Mouse (Mus musculus) liver, embryonic 11.5 days (tissue): ENCODE measurements at regions not wholly inside any gene's neighbourhood (a gene's known extent, or its start where the extent isn't known, plus 50 kb on each side); places are given as distances from the start of the nearest gene placed in this dataset.
"Not testable (repeated sequence)": the region's sequence is repeated elsewhere in the genome, so short reads cannot be mapped to it uniquely, and the experiment has no call there.

Experiments
- ATAC-seq: fragments of 200-750 bp; cut with Nextera tagmentation; replicated peaks from 2 replicates; pipeline ENCODE4 v1.8.0; 2017; ENCODE audit warnings: moderate number of reproducible peaks, mild to moderate bottlenecking, moderate TSS enrichment, moderate library complexity; ENCODE audit not compliant: low FRiP score
- DNase-seq: peaks from one replicate; pipeline ENCODE4 v3.0.0-alpha.2; 2017; ENCODE audit warnings: low spot score
- H3K27ac ChIP-seq: fragments of 300-500 bp; sonication (generic); 2 replicates; pipeline ENCODE4 v1.5.1; 2014; ENCODE audit warnings: mild to moderate bottlenecking, low read depth, low read length, control low read depth
- H3K27me3 ChIP-seq: fragments of 300-500 bp; sonication (generic); replicated peaks from 2 replicates; pipeline ENCODE4 v1.6.1; 2014; ENCODE audit warnings: low read length, mixed read lengths; ENCODE audit not compliant: control insufficient read depth, insufficient read depth
- H3K36me3 ChIP-seq: fragments of 300-500 bp; sonication (generic); 2 replicates; pipeline ENCODE4 v1.6.1; 2014; ENCODE audit warnings: mild to moderate bottlenecking, low read length, moderate library complexity, mixed read lengths; ENCODE audit not compliant: control insufficient read depth, insufficient read depth
- H3K4me1 ChIP-seq: fragments of 300-500 bp; sonication (generic); replicated peaks from 2 replicates; pipeline ENCODE4 v1.6.1; 2014; ENCODE audit warnings: low read length, mixed read lengths; ENCODE audit not compliant: control insufficient read depth, insufficient read depth
- H3K4me2 ChIP-seq: fragments of 300-500 bp; sonication (generic); 2 replicates; pipeline ENCODE4 v1.6.1; 2014; ENCODE audit warnings: mild to moderate bottlenecking, control low read depth, moderate library complexity
- H3K4me3 ChIP-seq: fragments of 300-500 bp; sonication (generic); 2 replicates; pipeline ENCODE4 v1.5.1; 2014; ENCODE audit warnings: low read depth, low read length, control low read depth
- H3K9ac ChIP-seq: fragments of 300-500 bp; sonication (generic); 2 replicates; pipeline ENCODE4 v1.6.1; 2014; ENCODE audit warnings: low read depth, low read length, control low read depth
- H3K9me3 ChIP-seq: fragments of 300-500 bp; sonication (generic); 2 replicates; pipeline ENCODE4 v1.6.1; 2016; ENCODE audit warnings: low read length, inconsistent platforms, mixed read lengths; ENCODE audit not compliant: control insufficient read depth
- WGBS: fragments of 180-500 bp; shearing (Covaris S2); extraction: QIAGEN DNeasy Blood & Tissue Kit; methylation state at CpG from one replicate; pipeline ENCODE4 v1.1.7; 2014; 5-methylcytosine and 5-hydroxymethylcytosine counted together

- no peak overlapping the region for H3K4me2 ChIP-seq
- no peaks in the 10 kb centered on the region for H3K4me1 ChIP-seq
- H3K9ac ChIP-seq = no peak overlapping the region
- DNase-seq = no peak
- no peak overlapping the region for H3K27ac ChIP-seq
- no peaks in the 10 kb centered on the region for H3K36me3 ChIP-seq
- no peak for ATAC-seq
- no peaks in the 10 kb centered on the region for H3K27me3 ChIP-seq
- H3K9me3 ChIP-seq = peaks cover 2% of the 10 kb centered on the region; the same call in 1 of the 2 replicates
- H3K4me3 ChIP-seq = no peak overlapping the region
- 17% methylated on average over 5 of the region's 5 CpGs for WGBS
These were observed 100.2 kb upstream of the Pou6f2 start for GRCm38 (mm10) chr13:18497582-18498157.

GRCm38 (mm10) chr13:18495021-18495811 is 97.7 kb upstream of the Pou6f2 start:
- WGBS = 71% methylated on average over 10 of the region's 10 CpGs
- no peaks in the 10 kb centered on the region for H3K4me1 ChIP-seq
- no peak overlapping the region for H3K4me3 ChIP-seq
- ATAC-seq (no peak), DNase-seq (no peak)
- H3K27me3 ChIP-seq = no peaks in the 10 kb centered on the region
- no peaks in the 10 kb centered on the region for H3K36me3 ChIP-seq
- H3K27ac ChIP-seq = no peak overlapping the region
- no peaks in the 10 kb centered on the region for H3K9me3 ChIP-seq
- H3K4me2 ChIP-seq = no peak overlapping the region
- no peak overlapping the region for H3K9ac ChIP-seq

- ATAC-seq = not testable (repeated sequence)
- WGBS = 48% methylated on average over 4 of the region's 4 CpGs
These were observed 88.3 kb upstream of the Pou6f2 start for GRCm38 (mm10) chr13:18485785-18486184.

GRCm38 (mm10) chr13:18485080-18485479 is 87.6 kb upstream of the Pou6f2 start:
- no peak for ATAC-seq
- DNase-seq = no peak
- H3K4me3 ChIP-seq = no peak overlapping the region
- WGBS = 79% methylated on average over 1 of the region's 1 CpGs
- no peaks in the 10 kb centered on the region for H3K4me1 ChIP-seq
- H3K27me3 ChIP-seq = no peaks in the 10 kb centered on the region
- H3K4me2 ChIP-seq = no peak overlapping the region
- H3K36me3 ChIP-seq = no peaks in the 10 kb centered on the region
- no peak overlapping the region for H3K27ac ChIP-seq
- no peak overlapping the region for H3K9ac ChIP-seq
- H3K9me3 ChIP-seq = no peaks in the 10 kb centered on the region

More at GRCm38 (mm10) chr13:18485785-18486184, 88.3 kb upstream of the Pou6f2 start:
- not testable (repeated sequence) for H3K27ac ChIP-seq, H3K4me2 ChIP-seq, H3K27me3 ChIP-seq, DNase-seq, H3K4me3 ChIP-seq, H3K4me1 ChIP-seq, H3K9ac ChIP-seq, H3K9me3 ChIP-seq, H3K36me3 ChIP-seq

GRCm38 (mm10) chr13:18476311-18476710 is 78.8 kb upstream of the Pou6f2 start:
- H3K27me3 ChIP-seq = no peaks in the 10 kb centered on the region
- H3K4me3 ChIP-seq = no peak overlapping the region
- H3K9ac ChIP-seq = no peak overlapping the region
- H3K9me3 ChIP-seq = no peaks in the 10 kb centered on the region
- no peak overlapping the region for H3K4me2 ChIP-seq
- no peaks in the 10 kb centered on the region for H3K36me3 ChIP-seq
- no peak overlapping the region for H3K27ac ChIP-seq
- DNase-seq (no peak), ATAC-seq (no peak)
- H3K4me1 ChIP-seq = no peaks in the 10 kb centered on the region

GRCm38 (mm10) chr13:18471534-18471933 is 74.0 kb upstream of the Pou6f2 start:
- no peak for ATAC-seq
- WGBS = 69% methylated on average over 1 of the region's 1 CpGs
- no peaks in the 10 kb centered on the region for H3K9me3 ChIP-seq
- no peak overlapping the region for H3K9ac ChIP-seq
- H3K4me3 ChIP-seq = no peak overlapping the region
- no peaks in the 10 kb centered on the region for H3K27me3 ChIP-seq
- no peak overlapping the region for H3K4me2 ChIP-seq
- DNase-seq = no peak
- no peaks in the 10 kb centered on the region for H3K36me3 ChIP-seq
- no peaks in the 10 kb centered on the region for H3K4me1 ChIP-seq
- H3K27ac ChIP-seq = no peak overlapping the region

- DNase-seq (no peak), ATAC-seq (no peak)
- no peaks in the 10 kb centered on the region for H3K36me3 ChIP-seq
- no peaks in the 10 kb centered on the region for H3K9me3 ChIP-seq
- no peak overlapping the region for H3K4me2 ChIP-seq
- 86% methylated on average over 7 of the region's 7 CpGs for WGBS
- no peaks in the 10 kb centered on the region for H3K4me1 ChIP-seq
- H3K9ac ChIP-seq = no peak overlapping the region
- H3K4me3 ChIP-seq = no peak overlapping the region
- no peaks in the 10 kb centered on the region for H3K27me3 ChIP-seq
- no peak overlapping the region for H3K27ac ChIP-seq
These were observed 68.4 kb upstream of the Pou6f2 start for GRCm38 (mm10) chr13:18465921-18466320.

GRCm38 (mm10) chr13:18462221-18462620 is 64.7 kb upstream of the Pou6f2 start:
- Histone ChIP-seq H3K9ac (no peak overlapping the region), H3K4me2 (no peak overlapping the region), H3K36me3 (no peaks in the 10 kb centered on the region), H3K27me3 (no peaks in the 10 kb centered on the region), H3K9me3 (no peaks in the 10 kb centered on the region), H3K4me3 (no peak overlapping the region), H3K27ac (no peak overlapping the region), H3K4me1 (no peaks in the 10 kb centered on the region)
- WGBS = 63% methylated on average over 4 of the region's 4 CpGs
- DNase-seq = no peak
- ATAC-seq = no peak
